Mouse (Mus musculus): ENCODE measurements around the gene Ftsj1.

Gene Ftsj1

GRCm38 (mm10) chrX:8217383-8217782, 34.8 kb downstream of the Ftsj1 start:
- DNase-seq, result no peak

- DNase-seq, result no peak
Measured at GRCm38 (mm10) chrX:8211490-8212207, 40.6 kb downstream of the Ftsj1 start.

- DNase-seq, result no peak
Measured at GRCm38 (mm10) chrX:8209720-8210119, 42.5 kb downstream of the Ftsj1 start.

DNA sequence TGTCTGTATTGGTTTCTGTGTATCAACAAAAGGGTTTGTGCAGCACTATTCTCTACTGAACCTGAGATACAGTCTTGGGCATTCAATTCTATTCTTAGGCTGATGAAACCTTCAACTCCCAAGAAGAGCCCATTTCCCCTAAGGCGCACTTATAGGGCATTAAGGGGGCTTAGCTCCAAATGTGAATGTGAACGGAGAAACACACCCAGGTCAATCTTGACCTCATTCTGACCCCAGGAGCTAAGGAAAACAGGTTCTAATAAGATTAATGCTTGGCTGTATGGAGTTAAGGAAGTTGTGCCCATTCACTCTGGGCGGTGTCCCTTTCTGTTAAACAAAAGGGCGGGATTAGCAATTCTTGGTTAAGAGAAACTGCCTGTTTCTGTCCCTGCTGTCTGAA, 45.0 kb downstream of the Ftsj1 start:
- no peak for DNase-seq

DNA sequence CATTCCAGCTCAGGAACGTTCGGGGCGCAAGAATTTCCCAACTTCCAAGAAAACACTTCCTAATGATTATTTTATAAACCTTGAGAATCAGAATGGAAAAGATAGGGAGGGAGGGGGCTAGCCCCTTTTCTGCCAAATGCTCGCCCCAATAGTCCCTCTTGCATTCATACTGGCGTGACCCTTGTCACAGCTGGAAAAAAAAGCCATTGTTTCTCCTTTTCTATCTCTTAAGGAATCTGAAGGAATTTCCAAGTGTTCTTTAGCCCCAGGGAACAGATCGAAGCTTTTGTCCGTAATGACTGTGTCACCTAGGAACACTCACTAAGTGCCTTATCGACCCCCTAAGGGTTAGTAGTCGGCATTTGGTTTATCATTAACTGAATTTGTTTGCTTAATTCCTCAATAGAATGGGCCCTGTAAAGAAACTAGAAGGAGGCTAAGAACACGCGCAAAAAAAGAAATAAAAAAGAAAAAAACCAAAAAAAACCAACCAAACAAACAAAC, 45.5 kb downstream of the Ftsj1 start:
- no peak for DNase-seq

DNA sequence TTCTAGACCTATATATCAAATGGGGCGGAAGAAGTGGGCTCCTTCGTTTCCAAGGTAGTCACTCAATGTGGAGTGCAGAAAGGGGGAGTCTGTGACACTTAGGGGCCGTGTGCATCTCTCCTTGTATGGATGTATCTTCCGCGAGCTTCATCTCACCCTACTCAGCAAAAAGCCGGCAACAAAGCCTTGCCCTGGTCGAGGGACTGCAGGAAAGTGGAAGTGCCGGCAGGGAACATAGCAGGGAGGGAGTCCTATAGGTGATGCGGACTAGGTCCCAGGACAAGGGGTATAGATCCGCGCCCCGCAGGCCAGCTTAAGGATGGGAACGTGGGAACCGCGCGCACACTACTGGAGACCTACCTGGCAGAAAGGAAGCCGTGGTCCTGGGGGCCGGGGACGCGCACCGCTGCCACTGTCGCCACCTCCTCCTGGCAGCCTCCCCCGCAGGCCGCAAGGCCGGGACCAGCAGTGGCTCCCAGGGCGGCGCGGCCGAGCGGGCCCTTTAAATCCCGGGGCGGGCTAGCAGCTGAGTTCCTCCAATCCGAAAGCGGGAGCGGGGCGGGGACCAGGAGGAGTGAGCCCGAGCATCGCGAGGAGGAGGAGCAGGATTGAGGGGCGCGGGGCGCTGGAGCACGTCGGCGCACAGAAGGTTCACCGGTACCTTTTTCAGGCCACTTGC, 46.1 kb downstream of the Ftsj1 start, which contains the start of gene Porcn:
Gene Porcn, minus strand, starts transcription at position 511 of the 679 bp plus-strand sequence.
- DNase-seq, result peak; percentile 85

DNA sequence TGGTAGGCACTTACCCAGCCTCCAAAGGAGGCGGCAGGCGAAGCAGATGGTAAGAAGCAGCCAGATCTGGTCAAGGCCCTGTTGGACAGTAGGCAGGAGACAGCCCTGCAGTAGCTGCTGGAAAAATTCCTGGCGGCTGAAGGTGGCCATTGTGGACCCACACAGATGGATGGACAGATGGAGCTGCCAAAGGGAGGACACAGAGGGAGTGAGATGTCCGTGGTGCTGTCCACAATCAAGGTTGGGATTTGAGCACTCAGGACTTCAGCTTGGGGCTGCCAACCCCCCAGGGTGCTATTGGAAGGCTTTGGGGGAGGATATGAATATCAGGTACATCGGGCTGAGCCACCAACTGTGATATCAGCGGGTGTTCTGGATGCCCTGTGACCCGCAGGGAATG, 46.7 kb downstream of the Ftsj1 start:
- no peak for DNase-seq

GRCm38 (mm10) chrX:8205088-8205487, 47.1 kb downstream of the Ftsj1 start:
- DNase-seq, result no peak

- no peak for DNase-seq
Measured at GRCm38 (mm10) chrX:8204076-8204475, 48.1 kb downstream of the Ftsj1 start.

DNA sequence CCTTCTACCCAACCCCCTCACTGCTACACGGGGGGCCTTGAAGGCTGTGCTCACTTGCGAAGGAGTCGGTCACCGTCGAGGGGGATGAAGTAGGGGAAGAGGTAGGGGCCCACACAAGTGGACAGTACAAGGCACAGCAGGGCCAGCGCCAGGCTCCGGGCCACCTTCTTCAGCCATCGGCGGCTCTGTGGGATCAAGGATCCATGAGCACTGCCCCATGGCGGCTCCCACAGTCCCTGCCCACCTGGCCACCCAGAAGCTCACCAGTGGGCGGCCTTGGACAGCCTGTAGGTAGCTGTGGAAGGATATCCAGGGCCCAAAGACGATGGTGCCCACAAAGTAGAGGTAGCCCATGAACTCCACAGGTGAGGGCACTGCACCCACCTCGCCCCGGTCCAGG, 49.1 kb downstream of the Ftsj1 start:
- no peak for DNase-seq

DNA sequence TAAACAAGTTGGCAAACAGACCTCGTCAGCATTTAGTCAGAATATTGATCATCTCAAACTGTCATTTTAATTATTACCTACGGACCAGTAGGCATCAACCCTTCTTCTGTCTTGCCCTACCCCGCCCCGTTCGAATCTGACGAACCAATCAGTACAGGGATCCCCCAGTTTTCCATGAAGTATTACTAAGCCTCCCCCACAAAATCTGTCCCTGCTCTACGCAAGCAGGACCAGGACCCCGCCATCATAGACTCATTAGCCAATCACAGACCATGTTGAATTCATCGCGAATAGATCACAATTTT, 58.8 kb downstream of the Ftsj1 start, which contains the start of gene Ebp:
Gene Ebp, minus strand, starts transcription at position 94 of the 305 bp plus-strand sequence.
- peak; percentile 30 for DNase-seq

GRCm38 (mm10) chrX:8192640-8193418, 59.4 kb downstream of the Ftsj1 start:
- DNase-seq, result peak; percentile 63

- no peak for DNase-seq
Measured at GRCm38 (mm10) chrX:8192126-8192639, 60.0 kb downstream of the Ftsj1 start.
